ENCODE assay signal across 8 mouse cellular contexts in the genomic region with DNA sequence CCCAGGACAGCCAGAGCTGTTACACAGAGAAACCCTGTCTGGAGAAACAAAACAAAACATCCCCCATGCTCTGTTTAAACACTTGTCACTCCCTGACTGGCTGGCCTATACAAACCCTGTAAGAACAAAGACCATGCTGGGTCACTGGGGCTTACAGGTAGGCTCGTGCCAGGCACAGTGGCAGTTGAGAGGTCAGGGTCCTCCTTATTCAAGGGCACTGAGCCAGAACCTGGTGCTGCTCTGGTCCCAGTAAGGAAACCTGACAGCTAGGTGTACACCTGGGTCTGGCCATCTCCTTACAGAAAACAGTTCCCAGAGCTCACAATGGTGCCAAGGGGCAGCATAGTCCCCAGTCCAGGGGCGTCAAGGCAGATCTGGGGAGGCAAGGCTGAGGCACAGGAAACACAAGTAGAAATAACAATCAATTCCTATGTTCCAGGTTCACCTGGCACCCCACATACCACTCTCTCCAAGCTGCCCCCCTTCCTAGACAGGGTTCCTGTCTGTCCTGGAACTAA. TPM values are rescaled to one million over a fixed set of nuclear protein-coding genes. Genes with fewer than 3 reads are reported as not detected.
DNase-seq lines count a peak whose midpoint lies in the region; ATAC-seq and TF ChIP-seq lines count a peak whose summit lies in the region.

No protein-coding gene starts in this region.

- peak overlapping the region; percentile 92 for H3K4me2 ChIP-seq in hindbrain, embryonic 12.5 days (replicated peaks)
- H3K4me2 ChIP-seq in liver, postnatal 0 days (ENCODE audit: low read depth, low read length), result peak overlapping the region; percentile 85

- peaks cover 47% of the 10 kb centered on the region for H3K4me1 ChIP-seq in heart, embryonic 10.5 days
- peaks cover 3% of the 10 kb centered on the region for H3K4me1 ChIP-seq in ES-Bruce4 (ENCODE audit: control insufficient read depth, insufficient read depth, low read length)
- H3K4me1 ChIP-seq in hindbrain, embryonic 12.5 days, result peaks cover 31% of the 10 kb centered on the region
- H3K4me1 ChIP-seq in liver, postnatal 0 days (ENCODE audit: insufficient read depth), result peaks cover 30% of the 10 kb centered on the region

- peaks cover under 1% of the 10 kb centered on the region; the same call in 1 of the 2 replicates for H3K27me3 ChIP-seq in heart, embryonic 10.5 days (ENCODE audit: insufficient read depth, poor library complexity, severe bottlenecking)
- H3K27me3 ChIP-seq in ES-Bruce4 (ENCODE audit: control insufficient read depth, insufficient read depth, low read length, poor library complexity, severe bottlenecking), result no peaks in the 10 kb centered on the region
- no peaks in the 10 kb centered on the region for H3K27me3 ChIP-seq in hindbrain, embryonic 12.5 days
- H3K27me3 ChIP-seq in liver, postnatal 0 days (ENCODE audit: insufficient read depth, low read length), result no peaks in the 10 kb centered on the region

- TF ChIP-seq EP300 in ES-Bruce4 (IDR thresholded peaks at IDR 0.05; ENCODE audit: insufficient read depth, low read depth, low read length), result no peak
- no peak for TF ChIP-seq EP300 in liver, postnatal 0 days (IDR thresholded peaks at IDR 0.05; ENCODE audit: low read depth)

- TF ChIP-seq CTCF in ES-Bruce4 (IDR thresholded peaks at IDR 0.05; ENCODE audit: low read depth, low read length), result no peak
- TF ChIP-seq CTCF in liver, postnatal 0 days (IDR thresholded peaks at IDR 0.05; ENCODE audit: low read depth), result no peak

- 0 out of 2 replicates have a peak overlapping the region, but pooled peaks have one; percentile 49 for H3K27ac ChIP-seq in heart, embryonic 10.5 days
- no peak overlapping the region for H3K27ac ChIP-seq in ES-Bruce4 (ENCODE audit: insufficient read depth, low read length)
- H3K27ac ChIP-seq in hindbrain, embryonic 12.5 days, result 0 out of 2 replicates have a peak overlapping the region, but pooled peaks have one; percentile 94
- peak overlapping the region; percentile 95 for H3K27ac ChIP-seq in liver, postnatal 0 days (ENCODE audit: low read depth)

- 81% methylated on average over 2 of the region's 2 CpGs for WGBS in heart, embryonic 10.5 days
- WGBS in hindbrain, embryonic 12.5 days, result 74% methylated on average over 2 of the region's 2 CpGs
- WGBS in liver, postnatal 0 days (ENCODE audit: insufficient replicate concordance), result 59% methylated on average over 2 of the region's 2 CpGs

- DNase-seq in heart, embryonic 10.5 days (ENCODE audit: low spot score), result no peak
- DNase-seq in heart, postnatal 36 days, result no peak
- DNase-seq in liver, postnatal 0 days, result no peak
- no peak for DNase-seq in Muller cell, postnatal 12 days (ENCODE audit: inconsistent ontology term)

- no peak for ATAC-seq in hindbrain, embryonic 12.5 days (ENCODE audit: low FRiP score)
- peak; percentile 2; the same call in 1 of the 2 replicates for ATAC-seq in liver, postnatal 0 days
- no peak for ATAC-seq in erythroid progenitor cell, adult 5-6 weeks (replicated peaks; ENCODE audit: low FRiP score, poor library complexity, severe bottlenecking)
- ATAC-seq in megakaryocyte-erythroid progenitor cell, adult 5-6 weeks (replicated peaks; ENCODE audit: low FRiP score, low TSS enrichment, poor library complexity, severe bottlenecking), result no peak

- H3K4me3 ChIP-seq in heart, embryonic 10.5 days, result peak overlapping the region; percentile 77
- peak overlapping the region; percentile 85 for H3K4me3 ChIP-seq in ES-Bruce4 (ENCODE audit: low read depth, low read length)
- peak overlapping the region; percentile 93 for H3K4me3 ChIP-seq in hindbrain, embryonic 12.5 days
- peak overlapping the region; percentile 96; the same call in 1 of the 2 replicates for H3K4me3 ChIP-seq in liver, postnatal 0 days (ENCODE audit: low read depth, low read length)

- H3K9me3 ChIP-seq in heart, embryonic 10.5 days, result no peaks in the 10 kb centered on the region
- no peaks in the 10 kb centered on the region for H3K9me3 ChIP-seq in ES-Bruce4 (replicated peaks; ENCODE audit: control insufficient read depth, insufficient read depth, low read length, poor library complexity, severe bottlenecking)
- no peaks in the 10 kb centered on the region for H3K9me3 ChIP-seq in hindbrain, embryonic 12.5 days (replicated peaks)
- H3K9me3 ChIP-seq in liver, postnatal 0 days (ENCODE audit: low read length), result no peaks in the 10 kb centered on the region

- TF ChIP-seq POLR2A in ES-Bruce4 (IDR thresholded peaks at IDR 0.05; ENCODE audit: insufficient read depth, low read length), result no peak

- intact Hi-C loops in heart, postnatal 36 days (cut with DNase I), result loop anchor here (2.0 kb wide), 1 partner anchor 16 kb away; no protein-coding TSS in a partner anchor

- peaks cover 32% of the 10 kb centered on the region for H3K36me3 ChIP-seq in heart, embryonic 10.5 days
- H3K36me3 ChIP-seq in ES-Bruce4 (ENCODE audit: control insufficient read depth, insufficient read depth, low read length, poor library complexity, severe bottlenecking), result peaks cover 13% of the 10 kb centered on the region
- peaks cover 25% of the 10 kb centered on the region for H3K36me3 ChIP-seq in hindbrain, embryonic 12.5 days
- H3K36me3 ChIP-seq in liver, postnatal 0 days (replicated peaks; ENCODE audit: insufficient read depth, low read length), result peaks cover 25% of the 10 kb centered on the region

- H3K9ac ChIP-seq in ES-Bruce4 (ENCODE audit: low read depth, poor library complexity, severe bottlenecking), result peak overlapping the region; percentile 89
- H3K9ac ChIP-seq in hindbrain, embryonic 12.5 days, result peak overlapping the region; percentile 95
- peak overlapping the region; percentile 96 for H3K9ac ChIP-seq in liver, postnatal 0 days (replicated peaks)

RNA-seq across cellular contexts. Expression of a gene that starts 1.5 kb away (rescaled TPM):
- 84.4 and 113 TPM in 2 replicates for polyA plus RNA-seq in heart, embryonic 10.5 days (2016; fragmentation: Nextera tagmentation; extraction: Ambion mirVana)
- 10 to 100 TPM; 23.6 to 24.6 TPM for total RNA-seq in heart, postnatal 36 days (2021)
- polyA plus RNA-seq in ES-Bruce4 (2011; ENCODE audit: insufficient read depth, insufficient read length, low read depth, missing spikeins), result 49.6 and 61.5 TPM in 2 replicates
- polyA plus RNA-seq in hindbrain, embryonic 12.5 days (2016; fragmentation: Nextera tagmentation; extraction: Ambion mirVana), result 103 and 108 TPM in 2 replicates
- 28.2 and 34.1 TPM in 2 replicates for polyA plus RNA-seq in liver, postnatal 0 days (2015; fragmentation: Nextera tagmentation; extraction: Ambion mirVana)
- 40.0 and 58.7 TPM in 2 replicates for total RNA-seq in erythroid progenitor cell, adult 5-6 weeks (2015; ENCODE audit: low replicate concordance)
- 18.3 and 19.4 TPM in 2 replicates for total RNA-seq in erythroid progenitor cell, adult 5-6 weeks (2017; ENCODE audit: low replicate concordance)
- total RNA-seq in megakaryocyte-erythroid progenitor cell, adult 5-6 weeks (2014; fragmentation: Nextera tagmentation), result 76.0 and 106 TPM in 2 replicates
- total RNA-seq in megakaryocyte-erythroid progenitor cell, adult 5-6 weeks (2017), result 16.2 and 20.8 TPM in 2 replicates

RNA-seq across cellular contexts. Expression of a gene that starts 10.4 kb away (rescaled TPM):
- 0.11 and 0.16 TPM in 2 replicates for polyA plus RNA-seq in heart, embryonic 10.5 days (2016; fragmentation: Nextera tagmentation; extraction: Ambion mirVana)
- not detected for total RNA-seq in heart, postnatal 36 days (2021)
- 1.0 and 1.2 TPM in 2 replicates for polyA plus RNA-seq in ES-Bruce4 (2011; ENCODE audit: insufficient read depth, insufficient read length, low read depth, missing spikeins)
- 0.42 and 0.72 TPM in 2 replicates for polyA plus RNA-seq in hindbrain, embryonic 12.5 days (2016; fragmentation: Nextera tagmentation; extraction: Ambion mirVana)
- not detected in 2 replicates for polyA plus RNA-seq in liver, postnatal 0 days (2015; fragmentation: Nextera tagmentation; extraction: Ambion mirVana)
- not detected in 2 replicates for total RNA-seq in erythroid progenitor cell, adult 5-6 weeks (2015; ENCODE audit: low replicate concordance)
- not detected in 2 replicates for total RNA-seq in erythroid progenitor cell, adult 5-6 weeks (2017; ENCODE audit: low replicate concordance)
- not detected in 2 replicates for total RNA-seq in megakaryocyte-erythroid progenitor cell, adult 5-6 weeks (2014; fragmentation: Nextera tagmentation)
- total RNA-seq in megakaryocyte-erythroid progenitor cell, adult 5-6 weeks (2017), result not detected in 2 replicates

RNA-seq across cellular contexts. Expression of a gene that starts 11.8 kb away (rescaled TPM):
- 7.9 and 8.0 TPM in 2 replicates for polyA plus RNA-seq in heart, embryonic 10.5 days (2016; fragmentation: Nextera tagmentation; extraction: Ambion mirVana)
- 1 to 10 TPM; 4.2 to 4.3 TPM for total RNA-seq in heart, postnatal 36 days (2021)
- polyA plus RNA-seq in ES-Bruce4 (2011; ENCODE audit: insufficient read depth, insufficient read length, low read depth, missing spikeins), result 7.7 TPM in 2 replicates
- 2.3 and 2.7 TPM in 2 replicates for polyA plus RNA-seq in hindbrain, embryonic 12.5 days (2016; fragmentation: Nextera tagmentation; extraction: Ambion mirVana)
- 0.36 and 0.63 TPM in 2 replicates for polyA plus RNA-seq in liver, postnatal 0 days (2015; fragmentation: Nextera tagmentation; extraction: Ambion mirVana)
- total RNA-seq in erythroid progenitor cell, adult 5-6 weeks (2015; ENCODE audit: low replicate concordance), result 5.4 TPM in 1 of 2 replicates, not detected in the other
- total RNA-seq in erythroid progenitor cell, adult 5-6 weeks (2017; ENCODE audit: low replicate concordance), result 0.38 and 1.3 TPM in 2 replicates
- 0.49 and 0.96 TPM in 2 replicates for total RNA-seq in megakaryocyte-erythroid progenitor cell, adult 5-6 weeks (2014; fragmentation: Nextera tagmentation)
- 0.66 and 0.80 TPM in 2 replicates for total RNA-seq in megakaryocyte-erythroid progenitor cell, adult 5-6 weeks (2017)

RNA-seq across cellular contexts. Expression of a gene that starts 18.9 kb away (rescaled TPM):
- polyA plus RNA-seq in heart, embryonic 10.5 days (2016; fragmentation: Nextera tagmentation; extraction: Ambion mirVana), result 39.8 and 42.5 TPM in 2 replicates
- 10 to 100 TPM; 42.3 to 48.0 TPM for total RNA-seq in heart, postnatal 36 days (2021)
- 21.9 and 23.0 TPM in 2 replicates for polyA plus RNA-seq in ES-Bruce4 (2011; ENCODE audit: insufficient read depth, insufficient read length, low read depth, missing spikeins)
- polyA plus RNA-seq in hindbrain, embryonic 12.5 days (2016; fragmentation: Nextera tagmentation; extraction: Ambion mirVana), result 42.7 and 47.5 TPM in 2 replicates
- 9.9 and 12.6 TPM in 2 replicates for polyA plus RNA-seq in liver, postnatal 0 days (2015; fragmentation: Nextera tagmentation; extraction: Ambion mirVana)
- 8.0 TPM in 1 of 2 replicates, not detected in the other for total RNA-seq in erythroid progenitor cell, adult 5-6 weeks (2015; ENCODE audit: low replicate concordance)
- 0.64 and 4.4 TPM in 2 replicates for total RNA-seq in erythroid progenitor cell, adult 5-6 weeks (2017; ENCODE audit: low replicate concordance)
- 45.2 and 51.7 TPM in 2 replicates for total RNA-seq in megakaryocyte-erythroid progenitor cell, adult 5-6 weeks (2014; fragmentation: Nextera tagmentation)
- total RNA-seq in megakaryocyte-erythroid progenitor cell, adult 5-6 weeks (2017), result 17.6 and 21.2 TPM in 2 replicates

RNA-seq across cellular contexts. Expression of a gene that starts 25.5 kb away (rescaled TPM):
- polyA plus RNA-seq in heart, embryonic 10.5 days (2016; fragmentation: Nextera tagmentation; extraction: Ambion mirVana), result not detected in 2 replicates
- not detected for total RNA-seq in heart, postnatal 36 days (2021)
- not detected in 2 replicates for polyA plus RNA-seq in ES-Bruce4 (2011; ENCODE audit: insufficient read depth, insufficient read length, low read depth, missing spikeins)
- polyA plus RNA-seq in hindbrain, embryonic 12.5 days (2016; fragmentation: Nextera tagmentation; extraction: Ambion mirVana), result 0.23 and 0.30 TPM in 2 replicates
- 5.0 and 7.2 TPM in 2 replicates for polyA plus RNA-seq in liver, postnatal 0 days (2015; fragmentation: Nextera tagmentation; extraction: Ambion mirVana)
- 25.6 and 44.0 TPM in 2 replicates for total RNA-seq in erythroid progenitor cell, adult 5-6 weeks (2015; ENCODE audit: low replicate concordance)
- 1.1 and 6.5 TPM in 2 replicates for total RNA-seq in erythroid progenitor cell, adult 5-6 weeks (2017; ENCODE audit: low replicate concordance)
- total RNA-seq in megakaryocyte-erythroid progenitor cell, adult 5-6 weeks (2014; fragmentation: Nextera tagmentation), result 2.4 and 7.6 TPM in 2 replicates
- 1.7 and 3.5 TPM in 2 replicates for total RNA-seq in megakaryocyte-erythroid progenitor cell, adult 5-6 weeks (2017)
